Comparison of ENCODE assay signal across 20 mouse cellular contexts in the genomic region with DNA sequence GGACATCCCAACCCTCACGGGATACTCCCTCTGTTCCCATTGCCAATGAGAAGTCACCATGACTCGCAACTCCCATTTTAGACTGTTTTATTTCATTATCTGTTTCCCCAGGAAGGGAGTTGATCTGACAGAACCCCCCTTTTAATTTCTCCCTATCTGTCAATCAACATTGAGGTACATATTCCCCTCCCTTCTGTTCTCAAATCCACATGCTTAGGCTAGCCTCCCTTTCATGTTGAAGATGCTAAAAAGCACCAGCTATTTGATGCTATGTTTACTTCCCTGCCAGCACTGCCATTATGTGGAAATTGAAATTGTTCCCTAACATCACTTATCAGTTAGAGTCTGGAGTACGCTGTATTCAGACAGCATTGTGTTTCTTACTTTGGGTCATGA. TPM values are rescaled to one million over a fixed set of nuclear protein-coding genes. Genes with fewer than 3 reads are reported as not detected.
DNase-seq lines count a peak whose midpoint lies in the region; ATAC-seq and TF ChIP-seq lines count a peak whose summit lies in the region.
"Had no signal": no experiment of that assay in that cellular context is flagged by ENCODE, and none has a peak within 500 bp of the region (broad histone marks: within the 10 kb centered on the region; RNA-seq: fewer than 3 reads in every experiment).

No protein-coding gene starts in this region.

- DNase-seq in forebrain, embryonic 11.5 days (ENCODE audit: low spot score): no peak
- DNase-seq in forebrain, embryonic 10.5 days (ENCODE audit: extremely low spot score, low spot score): no peak
- DNase-seq in hindbrain, postnatal 0 days (ENCODE audit: low spot score): no peak
- DNase-seq: adrenal gland, adult 8-10 months; adrenal gland, postnatal 14 days; adrenal gland, postnatal 36 days; B cell, adult 2 months; cerebellum, adult 11-12 months had no signal

- H3K27me3 ChIP-seq in forebrain, embryonic 13.5 days: no peaks in the 10 kb centered on the region
- no peaks in the 10 kb centered on the region for H3K27me3 ChIP-seq in forebrain, embryonic 11.5 days (ENCODE audit: control insufficient read depth, insufficient read depth, low read length)
- no peaks in the 10 kb centered on the region for H3K27me3 ChIP-seq in forebrain, embryonic 15.5 days
- H3K27me3 ChIP-seq in forebrain, embryonic 10.5 days (ENCODE audit: poor library complexity, severe bottlenecking): no peaks in the 10 kb centered on the region
- H3K27me3 ChIP-seq in hindbrain, postnatal 0 days (ENCODE audit: insufficient read depth, low read length): no peaks in the 10 kb centered on the region
- no peaks in the 10 kb centered on the region for H3K27me3 ChIP-seq in hindbrain, embryonic 16.5 days (replicated peaks; ENCODE audit: control insufficient read depth, insufficient read depth, low read length)
- no peaks in the 10 kb centered on the region for H3K27me3 ChIP-seq in intestine, postnatal 0 days (replicated peaks; ENCODE audit: control insufficient read depth, insufficient read depth, low read length)
- H3K27me3 ChIP-seq: CH12.LX; embryonic facial prominence, embryonic 12.5 days had no signal

- H3K27ac ChIP-seq in forebrain, embryonic 13.5 days: no peak overlapping the region; the same call in 1 of the 2 replicates
- no peak overlapping the region for H3K27ac ChIP-seq in forebrain, embryonic 11.5 days (ENCODE audit: low read depth, low read length)
- peak overlapping the region; percentile 49 for H3K27ac ChIP-seq in forebrain, embryonic 15.5 days (replicated peaks)
- H3K27ac ChIP-seq in forebrain, embryonic 10.5 days: no peak overlapping the region
- H3K27ac ChIP-seq in hindbrain, postnatal 0 days: peak overlapping the region; percentile 27; the same call in 1 of the 2 replicates
- H3K27ac ChIP-seq in hindbrain, embryonic 16.5 days (ENCODE audit: low read depth, low read length): no peak overlapping the region
- no peak overlapping the region for H3K27ac ChIP-seq in intestine, postnatal 0 days (ENCODE audit: low read depth, low read length)
- H3K27ac ChIP-seq: embryonic facial prominence, embryonic 10.5 days; embryonic facial prominence, embryonic 12.5 days had no signal

- H3K36me3 ChIP-seq in forebrain, embryonic 13.5 days (ENCODE audit: poor library complexity, severe bottlenecking): no peaks in the 10 kb centered on the region
- H3K36me3 ChIP-seq in forebrain, embryonic 11.5 days (ENCODE audit: control insufficient read depth, insufficient read depth, low read length): no peaks in the 10 kb centered on the region
- no peaks in the 10 kb centered on the region for H3K36me3 ChIP-seq in forebrain, embryonic 15.5 days
- no peaks in the 10 kb centered on the region for H3K36me3 ChIP-seq in forebrain, embryonic 10.5 days (replicated peaks)
- no peaks in the 10 kb centered on the region for H3K36me3 ChIP-seq in hindbrain, postnatal 0 days (ENCODE audit: insufficient read depth, low read length)
- H3K36me3 ChIP-seq in hindbrain, embryonic 16.5 days (ENCODE audit: control insufficient read depth, insufficient read depth, low read length): no peaks in the 10 kb centered on the region
- H3K36me3 ChIP-seq in intestine, postnatal 0 days (ENCODE audit: control insufficient read depth, insufficient read depth): no peaks in the 10 kb centered on the region
- H3K36me3 ChIP-seq: embryonic facial prominence, embryonic 10.5 days; embryonic facial prominence, embryonic 12.5 days; G1E had no signal

- H3K9ac ChIP-seq in forebrain, embryonic 13.5 days: no peak overlapping the region
- no peak overlapping the region for H3K9ac ChIP-seq in forebrain, embryonic 11.5 days (ENCODE audit: low read length)
- no peak overlapping the region for H3K9ac ChIP-seq in forebrain, embryonic 15.5 days (replicated peaks)
- no peak overlapping the region for H3K9ac ChIP-seq in hindbrain, postnatal 0 days (replicated peaks; ENCODE audit: low read length)
- no peak overlapping the region for H3K9ac ChIP-seq in hindbrain, embryonic 16.5 days (ENCODE audit: low read depth, low read length)
- H3K9ac ChIP-seq in intestine, postnatal 0 days (ENCODE audit: low read depth, low read length): no peak overlapping the region
- H3K9ac ChIP-seq: embryonic facial prominence, embryonic 12.5 days had no signal

- no peak overlapping the region for H3K4me3 ChIP-seq in forebrain, embryonic 13.5 days
- no peak overlapping the region for H3K4me3 ChIP-seq in forebrain, embryonic 11.5 days (ENCODE audit: low read depth, low read length)
- no peak overlapping the region for H3K4me3 ChIP-seq in forebrain, embryonic 15.5 days
- no peak overlapping the region for H3K4me3 ChIP-seq in forebrain, embryonic 10.5 days
- H3K4me3 ChIP-seq in hindbrain, postnatal 0 days (ENCODE audit: low read length): no peak overlapping the region
- no peak overlapping the region for H3K4me3 ChIP-seq in hindbrain, embryonic 16.5 days (ENCODE audit: low read length)
- no peak overlapping the region for H3K4me3 ChIP-seq in intestine, postnatal 0 days (ENCODE audit: low read depth, low read length)
- H3K4me3 ChIP-seq: embryonic facial prominence, embryonic 10.5 days; embryonic facial prominence, embryonic 12.5 days had no signal

- no peak for TF ChIP-seq CTCF in hindbrain, postnatal 0 days (IDR thresholded peaks at IDR 0.05; ENCODE audit: low read depth)
- TF ChIP-seq CTCF in intestine, postnatal 0 days (IDR thresholded peaks at IDR 0.05; ENCODE audit: low read depth): no peak

- peak; percentile 52; the same call in 1 of the 2 replicates for ATAC-seq in forebrain, embryonic 13.5 days
- no peak for ATAC-seq in forebrain, embryonic 11.5 days (replicated peaks; ENCODE audit: low FRiP score)
- ATAC-seq in forebrain, embryonic 15.5 days (replicated peaks): peak; percentile 62
- ATAC-seq in hindbrain, postnatal 0 days: no peak
- no peak for ATAC-seq in hindbrain, embryonic 16.5 days
- no peak for ATAC-seq in intestine, postnatal 0 days
- ATAC-seq: activated CD4-positive, CD25-positive, alpha-beta regulatory T cell, adult 4 months; CD4-positive, CD25-positive, alpha-beta regulatory T cell, adult 4 months; Patski had no signal

- no peaks in the 10 kb centered on the region for H3K9me3 ChIP-seq in forebrain, embryonic 13.5 days (replicated peaks)
- no peaks in the 10 kb centered on the region for H3K9me3 ChIP-seq in forebrain, embryonic 11.5 days (ENCODE audit: control insufficient read depth, low read length)
- no peaks in the 10 kb centered on the region for H3K9me3 ChIP-seq in forebrain, embryonic 15.5 days
- no peaks in the 10 kb centered on the region for H3K9me3 ChIP-seq in forebrain, embryonic 10.5 days
- no peaks in the 10 kb centered on the region for H3K9me3 ChIP-seq in hindbrain, postnatal 0 days (ENCODE audit: low read length)
- H3K9me3 ChIP-seq in hindbrain, embryonic 16.5 days (ENCODE audit: control insufficient read depth, low read length): no peaks in the 10 kb centered on the region
- no peaks in the 10 kb centered on the region for H3K9me3 ChIP-seq in intestine, postnatal 0 days (ENCODE audit: control insufficient read depth)
- H3K9me3 ChIP-seq: embryonic facial prominence, embryonic 10.5 days; embryonic facial prominence, embryonic 12.5 days; G1E had no signal

- H3K4me1 ChIP-seq in forebrain, embryonic 13.5 days: no peaks in the 10 kb centered on the region
- no peaks in the 10 kb centered on the region for H3K4me1 ChIP-seq in forebrain, embryonic 11.5 days (replicated peaks; ENCODE audit: control insufficient read depth, insufficient read depth, low read length)
- H3K4me1 ChIP-seq in forebrain, embryonic 15.5 days: 0 out of 2 replicates have a peak, but pooled peaks cover 6% of the 10 kb centered on the region
- H3K4me1 ChIP-seq in forebrain, embryonic 10.5 days: no peaks in the 10 kb centered on the region
- no peaks in the 10 kb centered on the region for H3K4me1 ChIP-seq in hindbrain, postnatal 0 days (ENCODE audit: insufficient read depth, low read length)
- no peaks in the 10 kb centered on the region; the same call in 1 of the 2 replicates for H3K4me1 ChIP-seq in hindbrain, embryonic 16.5 days (ENCODE audit: control insufficient read depth, insufficient read depth, low read depth, low read length)
- no peaks in the 10 kb centered on the region for H3K4me1 ChIP-seq in intestine, postnatal 0 days (replicated peaks; ENCODE audit: control insufficient read depth, insufficient read depth, low read length)
- H3K4me1 ChIP-seq: embryonic facial prominence, embryonic 10.5 days; embryonic facial prominence, embryonic 12.5 days had no signal

- no peak overlapping the region for H3K4me2 ChIP-seq in forebrain, embryonic 13.5 days
- H3K4me2 ChIP-seq in forebrain, embryonic 11.5 days (ENCODE audit: low read depth, low read length, severe bottlenecking): no peak overlapping the region
- H3K4me2 ChIP-seq in forebrain, embryonic 15.5 days (replicated peaks): no peak overlapping the region
- H3K4me2 ChIP-seq in hindbrain, postnatal 0 days (ENCODE audit: low read depth, low read length): no peak overlapping the region
- H3K4me2 ChIP-seq in hindbrain, embryonic 16.5 days (ENCODE audit: low read length): no peak overlapping the region
- H3K4me2 ChIP-seq in intestine, postnatal 0 days (replicated peaks; ENCODE audit: low read depth): no peak overlapping the region
- H3K4me2 ChIP-seq: embryonic facial prominence, embryonic 12.5 days had no signal

- WGBS in forebrain, embryonic 13.5 days: 77% methylated on average over 3 of the region's 3 CpGs
- WGBS in forebrain, embryonic 11.5 days: 94% methylated on average over 3 of the region's 3 CpGs
- WGBS in forebrain, embryonic 15.5 days: 54% methylated on average over 3 of the region's 3 CpGs
- 96% methylated on average over 3 of the region's 3 CpGs for WGBS in forebrain, embryonic 10.5 days
- 71% methylated on average over 3 of the region's 3 CpGs for WGBS in hindbrain, postnatal 0 days
- WGBS in hindbrain, embryonic 16.5 days: 85% methylated on average over 3 of the region's 3 CpGs
- 91% methylated on average over 3 of the region's 3 CpGs for WGBS in intestine, postnatal 0 days

RNA-seq across cellular contexts. Expression of a gene that starts 31.1 kb away (rescaled TPM):
- polyA plus RNA-seq in forebrain, embryonic 13.5 days (2015; fragmentation: Nextera tagmentation; extraction: Ambion mirVana): 0.28 and 0.35 TPM in 2 replicates
- polyA plus RNA-seq in forebrain, embryonic 11.5 days (2014; fragmentation: Nextera tagmentation; extraction: Ambion mirVana): 0.05 and 0.16 TPM in 2 replicates
- polyA plus RNA-seq in forebrain, embryonic 15.5 days (2015; fragmentation: Nextera tagmentation; extraction: Ambion mirVana): 1.0 and 1.3 TPM in 2 replicates
- not detected in 2 replicates for polyA plus RNA-seq in forebrain, embryonic 10.5 days (2016; fragmentation: Nextera tagmentation; extraction: Ambion mirVana)
- 9.1 and 9.3 TPM in 2 replicates for total RNA-seq in hindbrain, postnatal 0 days (2014; rRNA removed)
- polyA plus RNA-seq in hindbrain, postnatal 0 days (2015; fragmentation: Nextera tagmentation; extraction: Ambion mirVana): 3.9 and 4.6 TPM in 2 replicates
- 6.0 and 6.1 TPM in 2 replicates for polyA plus RNA-seq in hindbrain, embryonic 16.5 days (2015; fragmentation: Nextera tagmentation; extraction: Ambion mirVana)
- not detected in 2 replicates for polyA plus RNA-seq in intestine, postnatal 0 days (2015; fragmentation: Nextera tagmentation; extraction: Ambion mirVana)
- total RNA-seq: adrenal gland, adult 18-20 months; adrenal gland, adult 8-10 months; adrenal gland, postnatal 14 days; adrenal gland, postnatal 36 days; CH12.LX had no signal
- polyA plus RNA-seq: activated CD4-positive, CD25-positive, alpha-beta regulatory T cell, adult 4 months; CD4-positive, CD25-positive, alpha-beta regulatory T cell, adult 4 months; G1E; Patski had no signal

Comparison
In these comparisons a context has a peak if more than half of its experiments do, and no peak if none do; other contexts are left out.
1. ATAC-seq: peak in forebrain, embryonic 13.5 days (single experiment) and forebrain, embryonic 15.5 days (single experiment); none in forebrain, embryonic 11.5 days (single experiment), hindbrain, postnatal 0 days (single experiment), hindbrain, embryonic 16.5 days (single experiment) and intestine, postnatal 0 days (single experiment).
2. H3K27ac ChIP-seq: peak in forebrain, embryonic 15.5 days (single experiment) and hindbrain, postnatal 0 days (single experiment); none in forebrain, embryonic 13.5 days (single experiment), forebrain, embryonic 11.5 days (single experiment), forebrain, embryonic 10.5 days (single experiment), hindbrain, embryonic 16.5 days (single experiment) and intestine, postnatal 0 days (single experiment).